Mouse (Mus musculus): ENCODE measurements around the gene Cerkl. TPM values are rescaled to one million over a fixed set of nuclear protein-coding genes. Genes with fewer than 3 reads are reported as not detected.

Cerkl gene
- polyA plus RNA-seq, 1 experiment from 2014 or later, result 0.89 TPM

- DNase-seq (ENCODE audit: low spot score), result no peak
- Histone ChIP-seq H3K4me1 (no peaks in the 10 kb centered on the region), H3K27ac (no peak overlapping the region), H3K36me3 (no peaks in the 10 kb centered on the region), H3K4me3 (no peak overlapping the region), H3K9me3 (replicated peaks) (no peaks in the 10 kb centered on the region), H3K27me3 (ENCODE audit: low read depth, poor library complexity, severe bottlenecking) (no peaks in the 10 kb centered on the region)
- 58% methylated on average over 12 of the region's 12 CpGs for WGBS
These were observed 77.2 kb downstream of the Cerkl start for GRCm38 (mm10) chr2:79379087-79380041.

- 82% methylated on average over 8 of the region's 8 CpGs for WGBS
- no peak for DNase-seq (ENCODE audit: low spot score)
- no peaks in the 10 kb centered on the region for H3K4me1 ChIP-seq
- H3K4me3 ChIP-seq, result no peak overlapping the region
- no peaks in the 10 kb centered on the region for H3K9me3 ChIP-seq (replicated peaks)
- H3K27ac ChIP-seq, result no peak overlapping the region
- no peaks in the 10 kb centered on the region for H3K36me3 ChIP-seq
- no peaks in the 10 kb centered on the region for H3K27me3 ChIP-seq (ENCODE audit: low read depth, poor library complexity, severe bottlenecking)
These were observed 78.1 kb downstream of the Cerkl start for GRCm38 (mm10) chr2:79378346-79379086.

GRCm38 (mm10) chr2:79372486-79373200 is 83.9 kb downstream of the Cerkl start:
- WGBS, result 49% methylated on average over 6 of the region's 6 CpGs
- Histone ChIP-seq H3K4me3 (no peak overlapping the region), H3K27ac (no peak overlapping the region), H3K4me1 (peaks cover 5% of the 10 kb centered on the region; the same call in 1 of the 2 replicates), H3K36me3 (no peaks in the 10 kb centered on the region), H3K27me3 (ENCODE audit: low read depth, poor library complexity, severe bottlenecking) (no peaks in the 10 kb centered on the region), H3K9me3 (replicated peaks) (no peaks in the 10 kb centered on the region)
- peak; percentile 40 for DNase-seq (ENCODE audit: low spot score)

- Histone ChIP-seq H3K4me3 (no peak overlapping the region), H3K27ac (no peak overlapping the region), H3K9me3 (replicated peaks) (no peaks in the 10 kb centered on the region), H3K36me3 (no peaks in the 10 kb centered on the region), H3K27me3 (ENCODE audit: low read depth, poor library complexity, severe bottlenecking) (no peaks in the 10 kb centered on the region), H3K4me1 (peaks cover 5% of the 10 kb centered on the region; the same call in 1 of the 2 replicates)
- 69% methylated on average over 2 of the region's 2 CpGs for WGBS
- no peak for DNase-seq (ENCODE audit: low spot score)
These were observed 84.5 kb downstream of the Cerkl start for GRCm38 (mm10) chr2:79372154-79372467.

GRCm38 (mm10) chr2:79371326-79372153 is 85.0 kb downstream of the Cerkl start:
- Histone ChIP-seq H3K27me3 (ENCODE audit: low read depth, poor library complexity, severe bottlenecking) (no peaks in the 10 kb centered on the region), H3K4me3 (no peak overlapping the region), H3K4me1 (peaks cover 5% of the 10 kb centered on the region; the same call in 1 of the 2 replicates), H3K36me3 (no peaks in the 10 kb centered on the region), H3K27ac (no peak overlapping the region), H3K9me3 (replicated peaks) (no peaks in the 10 kb centered on the region)
- no peak for DNase-seq (ENCODE audit: low spot score)
- WGBS, result 90% methylated on average over 7 of the region's 7 CpGs

- Histone ChIP-seq H3K27ac (no peak overlapping the region), H3K27me3 (ENCODE audit: low read depth, poor library complexity, severe bottlenecking) (no peaks in the 10 kb centered on the region), H3K9me3 (replicated peaks) (no peaks in the 10 kb centered on the region), H3K4me1 (peaks cover 5% of the 10 kb centered on the region; the same call in 1 of the 2 replicates), H3K4me3 (no peak overlapping the region), H3K36me3 (no peaks in the 10 kb centered on the region)
- no peak for DNase-seq (ENCODE audit: low spot score)
- 90% methylated on average over 9 of the region's 9 CpGs for whole genome bisulfite sequencing
These were observed 85.8 kb downstream of the Cerkl start for GRCm38 (mm10) chr2:79370711-79371312.

GRCm38 (mm10) chr2:79369905-79370304 is 86.7 kb downstream of the Cerkl start:
- no peaks in the 10 kb centered on the region for H3K27me3 ChIP-seq (ENCODE audit: low read depth, poor library complexity, severe bottlenecking)

GRCm38 (mm10) chr2:79369061-79369524 is 87.5 kb downstream of the Cerkl start:
- H3K27me3 ChIP-seq (ENCODE audit: low read depth, poor library complexity, severe bottlenecking), result no peaks in the 10 kb centered on the region
- H3K36me3 ChIP-seq, result no peaks in the 10 kb centered on the region
- H3K4me1 ChIP-seq, result peaks cover 5% of the 10 kb centered on the region; the same call in 1 of the 2 replicates
- H3K9me3 ChIP-seq (replicated peaks), result no peaks in the 10 kb centered on the region
- H3K4me3 ChIP-seq, result no peak overlapping the region
- no peak for DNase-seq (ENCODE audit: low spot score)
- WGBS, result 64% methylated on average over 7 of the region's 7 CpGs
- H3K27ac ChIP-seq, result no peak overlapping the region

More at GRCm38 (mm10) chr2:79369905-79370304, 86.7 kb downstream of the Cerkl start:
- H3K9me3 ChIP-seq (replicated peaks), result no peaks in the 10 kb centered on the region
- DNase-seq (ENCODE audit: low spot score), result no peak
- H3K4me1 ChIP-seq, result peaks cover 5% of the 10 kb centered on the region; the same call in 1 of the 2 replicates
- H3K36me3 ChIP-seq, result no peaks in the 10 kb centered on the region
- H3K27ac ChIP-seq, result no peak overlapping the region
- WGBS, result 89% methylated on average over 4 of the region's 4 CpGs
- H3K4me3 ChIP-seq, result no peak overlapping the region

GRCm38 (mm10) chr2:79368661-79369060 is 87.9 kb downstream of the Cerkl start:
- H3K4me1 ChIP-seq, result peaks cover 5% of the 10 kb centered on the region; the same call in 1 of the 2 replicates
- no peak overlapping the region for H3K27ac ChIP-seq
- no peak overlapping the region for H3K4me3 ChIP-seq
- WGBS, result 84% methylated on average over 12 of the region's 12 CpGs
- DNase-seq (ENCODE audit: low spot score), result no peak
- no peaks in the 10 kb centered on the region for H3K27me3 ChIP-seq (ENCODE audit: low read depth, poor library complexity, severe bottlenecking)
- H3K9me3 ChIP-seq (replicated peaks), result no peaks in the 10 kb centered on the region
- no peaks in the 10 kb centered on the region for H3K36me3 ChIP-seq

- Histone ChIP-seq H3K27me3 (ENCODE audit: low read depth, poor library complexity, severe bottlenecking) (no peaks in the 10 kb centered on the region), H3K4me1 (peaks cover 5% of the 10 kb centered on the region; the same call in 1 of the 2 replicates), H3K9me3 (replicated peaks) (no peaks in the 10 kb centered on the region), H3K36me3 (no peaks in the 10 kb centered on the region), H3K27ac (no peak overlapping the region), H3K4me3 (no peak overlapping the region)
- DNase-seq (ENCODE audit: low spot score), result no peak
- 78% methylated on average over 18 of the region's 18 CpGs for WGBS
These were observed 88.8 kb downstream of the Cerkl start for GRCm38 (mm10) chr2:79367451-79368450.

GRCm38 (mm10) chr2:79363920-79364319 is 92.7 kb downstream of the Cerkl start:
- WGBS, result 82% methylated on average over 6 of the region's 6 CpGs
- H3K9me3 ChIP-seq (replicated peaks), result no peaks in the 10 kb centered on the region
- H3K27me3 ChIP-seq (ENCODE audit: low read depth, poor library complexity, severe bottlenecking), result no peaks in the 10 kb centered on the region
- no peak overlapping the region for H3K27ac ChIP-seq
- H3K4me3 ChIP-seq, result no peak overlapping the region
- H3K4me1 ChIP-seq, result peaks cover 2% of the 10 kb centered on the region; the same call in 1 of the 2 replicates
- no peak for DNase-seq (ENCODE audit: low spot score)
- H3K36me3 ChIP-seq, result no peaks in the 10 kb centered on the region

Data from limb, embryonic 10.5 days (tissue).